In genomic region chr17:27199864-27200263, GRCm38 (mm10) we compare ENCODE assay signal across 16 mouse cellular contexts. TPM values are rescaled to one million over a fixed set of nuclear protein-coding genes. Genes with fewer than 3 reads are reported as not detected.
A peak's percentile ranks its signal among the peaks of the same experiment; 100 is the strongest.
DNase-seq lines count a peak whose midpoint lies in the region; ATAC-seq and TF ChIP-seq lines count a peak whose summit lies in the region.
"Had no signal": no experiment of that assay in that cellular context is flagged by ENCODE, and none has a peak within 500 bp of the region (broad histone marks: within the 10 kb centered on the region; RNA-seq: fewer than 3 reads in every experiment).

No protein-coding gene starts in this region.

- H3K4me3 ChIP-seq in gastrocnemius, adult 2 months, result no peak overlapping the region; the same call in 1 of the 2 replicates
- no peak overlapping the region for H3K4me3 ChIP-seq in testis, adult 2 months (ENCODE audit: control insufficient read depth, low read depth, low read length)
- no peak overlapping the region for H3K4me3 ChIP-seq in forebrain, embryonic 11.5 days (ENCODE audit: low read depth, low read length)
- H3K4me3 ChIP-seq: heart, adult 2 months; liver, embryonic 12.5 days; neural tube, embryonic 12.5 days had no signal

- no peaks in the 10 kb centered on the region for H3K27me3 ChIP-seq in testis, adult 2 months (ENCODE audit: control insufficient read depth, insufficient read depth, low read length)
- no peaks in the 10 kb centered on the region for H3K27me3 ChIP-seq in forebrain, embryonic 11.5 days (ENCODE audit: control insufficient read depth, insufficient read depth, low read length)
- H3K27me3 ChIP-seq: liver, embryonic 12.5 days; neural tube, embryonic 12.5 days had no signal

- H3K4me1 ChIP-seq in testis, adult 2 months (ENCODE audit: control insufficient read depth, insufficient read depth, low read length), result peaks cover 14% of the 10 kb centered on the region
- peaks cover 4% of the 10 kb centered on the region; the same call in 1 of the 2 replicates for H3K4me1 ChIP-seq in forebrain, embryonic 11.5 days (replicated peaks; ENCODE audit: control insufficient read depth, insufficient read depth, low read length)

- TF ChIP-seq CTCF in gastrocnemius, adult 2 months (IDR thresholded peaks at IDR 0.05), result no peak
- TF ChIP-seq CTCF in testis, adult 2 months (IDR thresholded peaks at IDR 0.05; ENCODE audit: control insufficient read depth, insufficient read depth, insufficient replicate concordance, low read depth, low read length), result no peak

- DNase-seq in gastrocnemius, adult 2 months, result no peak
- DNase-seq in gastrocnemius, postnatal 4 days (ENCODE audit: low spot score in 2 of 2), result no peak
- peak; percentile 62 for DNase-seq in layer of hippocampus, adult 9-11 months
- DNase-seq in layer of hippocampus, adult 11-12 months (ENCODE audit: low spot score), result no peak
- no peak for DNase-seq in testis, postnatal 10 days (ENCODE audit: low spot score)
- DNase-seq in cerebellum, postnatal 4 days (ENCODE audit: low spot score in 2 of 2), result no peak
- DNase-seq in forebrain, embryonic 11.5 days (ENCODE audit: low spot score), result no peak
- DNase-seq: adrenal gland, postnatal 10 days; heart, adult 2 months; kidney, adult 9 months; thymus, postnatal 25 days had no signal

- peak overlapping the region; percentile 83 for H3K27ac ChIP-seq in gastrocnemius, adult 2 months
- 0 out of 2 replicates have a peak overlapping the region, but pooled peaks have one; percentile 5 for H3K27ac ChIP-seq in testis, adult 2 months (ENCODE audit: control insufficient read depth, insufficient read depth, low read depth, low read length)
- H3K27ac ChIP-seq in forebrain, embryonic 11.5 days (ENCODE audit: low read depth, low read length), result no peak overlapping the region
- H3K27ac ChIP-seq: heart, adult 2 months had no signal

- intact Hi-C loops in gastrocnemius, adult 2 months (cut with DNase I), result loop anchor here (5.0 to 10.0 kb wide), 4 partner anchors 68 to 425 kb away; partner anchors contain the start of genes Bnip1, Nudt3 and Uqcc2

- H3K4me2 ChIP-seq in forebrain, embryonic 11.5 days (ENCODE audit: low read depth, low read length, severe bottlenecking), result no peak overlapping the region
- H3K4me2 ChIP-seq: liver, embryonic 12.5 days had no signal

- 86% methylated on average over 7 of the region's 7 CpGs for WGBS in forebrain, embryonic 11.5 days

- H3K9ac ChIP-seq in forebrain, embryonic 11.5 days (ENCODE audit: low read length), result no peak overlapping the region
- H3K9ac ChIP-seq: liver, embryonic 12.5 days had no signal

- ATAC-seq in forebrain, embryonic 11.5 days (replicated peaks; ENCODE audit: low FRiP score), result no peak
- ATAC-seq: liver, embryonic 12.5 days; lung, postnatal 0 days had no signal

- no peaks in the 10 kb centered on the region for H3K9me3 ChIP-seq in forebrain, embryonic 11.5 days (ENCODE audit: control insufficient read depth, low read length)
- H3K9me3 ChIP-seq: neural tube, embryonic 12.5 days had no signal

- no peaks in the 10 kb centered on the region; the same call in 1 of the 2 replicates for H3K36me3 ChIP-seq in testis, adult 2 months (ENCODE audit: control insufficient read depth, insufficient read depth, low read length)
- H3K36me3 ChIP-seq in forebrain, embryonic 11.5 days (ENCODE audit: control insufficient read depth, insufficient read depth, low read length), result peaks cover 10% of the 10 kb centered on the region; the same call in 1 of the 2 replicates

- no peak for TF ChIP-seq POLR2A in testis, adult 2 months (IDR thresholded peaks at IDR 0.05; ENCODE audit: control insufficient read depth, low read depth, low read length)

RNA-seq across cellular contexts. Expression of gene Lemd2, which starts 4.4 kb away (rescaled TPM):
- 10 to 100 TPM; 22.4 to 23.9 TPM for total RNA-seq in gastrocnemius, adult 2 months (2021)
- 10 to 100 TPM; 34.2 to 34.4 TPM for total RNA-seq in gastrocnemius, postnatal 4 days (2021)
- 40.5 and 46.0 TPM in 2 replicates for polyA plus RNA-seq in testis, adult 2 months (2012; rRNA removed)
- polyA plus RNA-seq in forebrain, embryonic 11.5 days (2014; fragmentation: Nextera tagmentation; extraction: Ambion mirVana), result 18.1 and 27.8 TPM in 2 replicates

RNA-seq across cellular contexts. Expression of gene Ip6k3, which starts 32.3 kb away (rescaled TPM):
- total RNA-seq in gastrocnemius, adult 2 months (2021), result 10 to 100 TPM; 30.9 to 84.2 TPM
- total RNA-seq in gastrocnemius, postnatal 4 days (2021), result 10 to 100 TPM; 40.2 to 50.7 TPM
- 0.05 and 0.06 TPM in 2 replicates for polyA plus RNA-seq in testis, adult 2 months (2012; rRNA removed)
- polyA plus RNA-seq in forebrain, embryonic 11.5 days (2014; fragmentation: Nextera tagmentation; extraction: Ambion mirVana), result 0.08 and 0.19 TPM in 2 replicates
- total RNA-seq: megakaryocyte-erythroid progenitor cell, adult 5-6 weeks had no signal
